Mouse (Mus musculus) lung, embryonic 14.5 days (tissue): ENCODE measurements at regions not wholly inside any gene's neighbourhood (a gene's known extent, or its start where the extent isn't known, plus 50 kb on each side); places are given as distances from the start of the nearest gene placed in this dataset.
"Not testable (repeated sequence)": the region's sequence is repeated elsewhere in the genome, so short reads cannot be mapped to it uniquely, and the experiment has no call there.

Experiments used
- ATAC-seq: fragments of 200-750 bp; cut with Nextera tagmentation; 2 replicates; pipeline ENCODE4 v1.8.0; 2017; ENCODE audit warnings: mild to moderate bottlenecking, moderate TSS enrichment, moderate library complexity; ENCODE audit not compliant: insufficient read depth
- DNase-seq: peaks from one replicate; pipeline ENCODE4 v3.0.0-alpha.2; 2015
- H3K27ac ChIP-seq: fragments of 300-500 bp; sonication (generic); 2 replicates; pipeline ENCODE4 v1.5.1; 2014; ENCODE audit warnings: low read depth, mild to moderate bottlenecking, moderate library complexity
- H3K27me3 ChIP-seq: fragments of 300-500 bp; sonication (generic); 2 replicates; pipeline ENCODE4 v1.6.1; 2014; ENCODE audit warnings: low read length, control low read depth; ENCODE audit not compliant: insufficient read depth
- H3K36me3 ChIP-seq: fragments of 300-500 bp; sonication (generic); 2 replicates; pipeline ENCODE4 v1.6.1; 2014; ENCODE audit warnings: control low read depth; ENCODE audit not compliant: insufficient read depth
- H3K4me1 ChIP-seq: fragments of 300-500 bp; sonication (generic); 2 replicates; pipeline ENCODE4 v1.6.1; 2014; ENCODE audit warnings: antibody characterized with exemption, control low read depth; ENCODE audit not compliant: insufficient read depth
- H3K4me2 ChIP-seq: fragments of 300-500 bp; sonication (generic); 2 replicates; pipeline ENCODE4 v1.6.1; 2014; ENCODE audit warnings: mild to moderate bottlenecking
- H3K4me3 ChIP-seq: fragments of 300-500 bp; sonication (generic); 2 replicates; pipeline ENCODE4 v1.5.1; 2014; ENCODE audit warnings: low read depth, low read length
- H3K9ac ChIP-seq: fragments of 300-500 bp; sonication (generic); 2 replicates; pipeline ENCODE4 v1.6.1; 2014
- H3K9me3 ChIP-seq: fragments of 300-500 bp; sonication (generic); 2 replicates; pipeline ENCODE4 v1.6.1; 2016; ENCODE audit warnings: low read depth, low read length, control low read depth
- CTCF ChIP-seq: IDR thresholded peaks from 2 replicates; pipeline ENCODE4 v1.5.1; 2016; ENCODE audit warnings: antibody characterized with exemption, low read depth
- WGBS: fragments of 180-500 bp; shearing (Covaris S2); extraction: QIAGEN DNeasy Blood & Tissue Kit; methylation state at CpG from one replicate; pipeline ENCODE4 v1.1.7; 2014; 5-methylcytosine and 5-hydroxymethylcytosine counted together

DNA sequence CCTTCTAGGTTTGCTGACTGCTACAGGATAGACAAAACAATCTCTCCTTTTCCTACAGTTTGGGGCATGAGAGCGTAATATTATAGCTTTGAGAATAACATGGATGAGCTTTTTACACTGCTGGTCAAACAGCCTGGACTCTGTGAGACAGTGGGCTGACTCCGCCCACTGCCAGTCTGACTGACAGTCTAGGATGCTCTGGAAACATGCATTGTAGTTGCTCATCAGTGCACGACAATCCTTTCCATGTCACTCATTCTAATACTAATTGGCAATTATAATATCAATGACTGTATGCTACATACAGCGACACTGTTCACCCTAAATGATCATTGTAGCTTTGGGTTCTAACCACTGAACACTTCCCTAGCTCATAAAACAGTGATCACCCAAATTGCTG, 104.5 kb upstream of the Prkcq start:
- ATAC-seq, result no peak
- no peaks in the 10 kb centered on the region for H3K27me3 ChIP-seq
- WGBS, result 83% methylated on average over 4 of the region's 4 CpGs

DNA sequence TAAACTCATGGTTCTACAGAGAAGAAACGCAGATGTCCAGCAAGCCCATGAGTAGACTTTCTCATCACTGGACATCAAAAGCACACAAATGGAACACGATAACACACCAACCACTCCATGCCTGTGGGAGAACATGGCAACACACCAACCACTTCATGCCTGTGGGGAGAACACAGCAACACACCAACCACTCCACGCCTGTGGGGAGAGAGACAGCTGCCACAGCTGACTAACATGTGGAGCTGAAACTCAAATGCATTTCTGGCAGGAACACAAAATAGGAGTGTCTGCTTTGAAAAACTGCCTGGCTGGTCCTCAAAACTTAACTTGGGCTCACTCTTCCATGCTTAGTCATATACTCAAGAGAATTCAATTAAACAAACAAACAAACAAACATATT, 88.4 kb upstream of the Prkcq start:
- ATAC-seq, result no peak

More for the DNA sequence above, 104.5 kb upstream of the Prkcq start:
- H3K9me3 ChIP-seq, result no peaks in the 10 kb centered on the region
- no peaks in the 10 kb centered on the region for H3K36me3 ChIP-seq
- no peak overlapping the region for H3K9ac ChIP-seq
- H3K27ac ChIP-seq, result no peak overlapping the region
- no peaks in the 10 kb centered on the region for H3K4me1 ChIP-seq
- no peak for TF ChIP-seq CTCF
- DNase-seq, result no peak
- no peak overlapping the region for H3K4me3 ChIP-seq
- H3K4me2 ChIP-seq, result no peak overlapping the region

DNA sequence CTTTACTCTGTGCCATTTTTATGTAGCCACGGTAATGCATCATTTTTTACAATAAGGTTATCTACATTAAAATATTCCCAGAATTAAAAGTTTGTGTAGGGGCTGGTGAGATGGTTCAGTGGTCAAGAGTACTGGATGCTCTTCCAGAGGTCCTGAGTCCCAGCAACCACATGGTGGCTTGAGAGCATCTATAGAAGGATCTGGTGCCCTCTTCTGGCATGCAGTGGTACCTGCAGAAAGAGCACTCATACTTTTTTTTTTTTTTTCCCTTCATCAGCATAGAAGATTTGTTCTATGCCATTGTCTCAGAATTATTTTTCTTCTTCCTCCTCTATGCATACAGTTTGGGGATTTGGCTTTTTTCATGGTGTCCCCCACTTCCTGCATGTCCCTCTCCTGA, 84.9 kb upstream of the Prkcq start:
- Histone ChIP-seq H3K9me3 (no peaks in the 10 kb centered on the region), H3K4me1 (no peaks in the 10 kb centered on the region), H3K9ac (no peak overlapping the region), H3K27ac (no peak overlapping the region), H3K36me3 (no peaks in the 10 kb centered on the region), H3K27me3 (no peaks in the 10 kb centered on the region), H3K4me3 (no peak overlapping the region), H3K4me2 (no peak overlapping the region)
- DNase-seq, result peak; percentile 47
- TF ChIP-seq CTCF, result peak; percentile 64
- no peak for ATAC-seq
- WGBS, result 28% methylated on average over 1 of the region's 1 CpGs

More for the DNA sequence above, 88.4 kb upstream of the Prkcq start:
- Histone ChIP-seq H3K4me3 (no peak overlapping the region), H3K9me3 (no peaks in the 10 kb centered on the region), H3K4me2 (no peak overlapping the region), H3K9ac (no peak overlapping the region), H3K27ac (no peak overlapping the region), H3K36me3 (no peaks in the 10 kb centered on the region), H3K4me1 (no peaks in the 10 kb centered on the region), H3K27me3 (no peaks in the 10 kb centered on the region)
- TF ChIP-seq CTCF, result no peak
- DNase-seq, result no peak
- 75% methylated on average over 3 of the region's 3 CpGs for WGBS

DNA sequence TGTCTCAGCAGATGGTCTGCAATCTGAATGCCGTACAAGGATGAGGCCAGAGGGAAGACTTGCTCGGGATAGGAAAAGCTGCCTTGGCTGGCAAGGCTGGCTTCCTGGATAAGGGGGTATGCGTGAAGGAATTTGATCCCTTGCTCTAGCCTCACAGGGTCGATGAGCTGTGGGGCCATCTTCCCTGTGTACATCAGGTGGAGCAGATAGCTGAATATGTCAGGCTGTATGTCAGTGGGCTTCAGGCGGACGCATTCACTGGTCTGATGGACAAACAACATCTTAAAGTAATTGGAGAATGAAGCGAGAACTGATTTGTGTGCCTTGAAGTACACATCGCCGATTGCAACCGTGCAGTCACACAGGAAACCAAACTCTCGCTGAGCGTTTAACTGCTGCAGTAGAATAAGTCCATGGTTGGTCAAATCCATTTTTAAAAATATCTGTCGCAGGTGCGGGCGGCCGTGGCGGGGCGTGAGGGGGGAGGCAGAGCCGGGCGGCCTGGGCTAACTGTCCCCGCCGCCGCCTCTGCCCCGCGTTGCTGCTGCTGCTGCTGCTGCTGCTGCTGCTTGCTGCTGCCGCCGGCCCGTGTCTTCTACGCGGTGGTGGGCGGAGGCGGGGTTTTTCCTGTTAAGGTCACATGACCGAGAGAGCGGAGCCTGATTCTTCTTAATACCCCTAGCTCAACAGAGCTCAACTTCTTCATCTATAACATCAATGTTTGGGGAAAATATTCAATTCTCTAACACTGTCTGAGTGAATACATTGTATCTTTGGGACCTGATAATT, 71.9 kb upstream of the Prkcq start:
- H3K9ac ChIP-seq, result not testable (repeated sequence)
- DNase-seq (peak; percentile 68), ATAC-seq (peak; percentile 77; the same call in 1 of the 2 replicates)

DNA sequence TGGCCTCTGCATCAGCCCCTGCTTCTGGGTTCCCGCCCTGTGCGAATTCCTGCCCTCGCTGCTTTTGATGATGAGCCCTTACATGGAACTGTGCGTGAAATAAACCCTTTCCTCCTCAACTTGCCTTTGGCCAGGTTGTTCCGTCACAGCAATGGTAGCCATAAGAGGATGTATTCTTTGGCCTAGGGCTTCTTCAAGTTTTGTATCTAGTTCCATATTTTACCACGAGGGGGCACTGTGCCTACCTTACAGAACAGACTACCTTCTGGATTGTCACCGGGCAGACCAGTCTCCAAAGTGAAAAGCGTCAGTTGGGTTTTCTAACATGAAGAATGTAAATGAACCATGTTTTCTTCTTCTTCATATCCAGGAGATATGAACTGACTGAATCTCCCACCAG, 58.7 kb upstream of the Prkcq start:
- Histone ChIP-seq H3K27ac (no peak overlapping the region), H3K36me3 (no peaks in the 10 kb centered on the region), H3K9me3 (no peaks in the 10 kb centered on the region), H3K9ac (no peak overlapping the region), H3K27me3 (no peaks in the 10 kb centered on the region), H3K4me1 (no peaks in the 10 kb centered on the region), H3K4me2 (no peak overlapping the region), H3K4me3 (no peak overlapping the region)
- WGBS, result 35% methylated on average over 8 of the region's 8 CpGs
- peak; percentile 70 for TF ChIP-seq CTCF
- DNase-seq (peak; percentile 86), ATAC-seq (peak; percentile 47)

More for the DNA sequence above, 71.9 kb upstream of the Prkcq start:
- H3K4me2 ChIP-seq, result peak overlapping the region; percentile 55
- not testable (repeated sequence) for H3K4me1 ChIP-seq, H3K9me3 ChIP-seq, H3K36me3 ChIP-seq, H3K27ac ChIP-seq, H3K27me3 ChIP-seq
- H3K4me3 ChIP-seq, result peak overlapping the region; percentile 22
- 24% methylated on average over 33 of the region's 34 CpGs for WGBS

DNA sequence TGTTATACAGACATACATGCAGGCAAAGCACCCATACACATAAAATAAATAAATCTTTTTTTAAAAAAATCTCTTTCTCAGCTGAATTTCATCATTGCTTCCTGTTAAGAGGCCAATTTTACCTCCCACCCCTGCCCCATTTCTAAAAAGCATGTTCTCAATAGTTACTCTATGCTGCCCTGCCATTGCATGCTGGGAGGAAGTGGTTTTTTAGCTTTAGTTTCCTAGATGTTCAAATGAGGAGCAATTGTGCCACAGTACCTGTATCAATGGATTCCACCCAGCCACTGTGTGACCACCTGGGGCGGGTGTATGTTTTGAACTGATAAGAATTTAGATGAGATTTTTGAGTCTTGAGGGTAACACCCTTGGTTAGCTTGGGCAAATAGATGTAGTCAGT, 53.3 kb upstream of the Prkcq start:
- H3K36me3 ChIP-seq, result no peaks in the 10 kb centered on the region
- 94% methylated on average over 1 of the region's 1 CpGs for WGBS
- ATAC-seq, result no peak
- H3K9ac ChIP-seq, result no peak overlapping the region
- no peaks in the 10 kb centered on the region for H3K9me3 ChIP-seq
- no peaks in the 10 kb centered on the region for H3K4me1 ChIP-seq
- no peak for TF ChIP-seq CTCF
- no peak overlapping the region for H3K4me3 ChIP-seq
- H3K27ac ChIP-seq, result no peak overlapping the region
- no peak overlapping the region for H3K4me2 ChIP-seq
- H3K27me3 ChIP-seq, result no peaks in the 10 kb centered on the region
- DNase-seq, result no peak

DNA sequence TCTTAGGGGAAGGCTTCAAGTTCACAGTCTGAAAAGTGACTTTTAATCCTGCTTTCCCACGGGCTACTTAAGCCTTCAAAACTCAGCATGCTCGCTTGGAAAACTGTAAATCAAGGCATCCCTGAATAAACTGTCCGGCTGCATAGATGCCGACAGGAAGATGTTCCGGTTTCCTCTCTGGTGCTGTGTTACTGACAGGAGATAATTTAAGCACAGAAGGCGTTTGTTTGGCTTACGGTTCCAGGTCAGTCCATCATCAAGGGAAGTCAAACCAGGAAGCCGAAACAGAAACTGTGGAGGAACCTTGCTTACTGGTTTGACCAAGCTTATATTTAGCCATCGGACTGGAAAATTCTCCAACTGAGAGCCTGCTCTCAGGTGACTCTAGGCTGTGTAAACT, 52.6 kb upstream of the Prkcq start:
- Histone ChIP-seq H3K9me3 (no peaks in the 10 kb centered on the region), H3K4me2 (peak overlapping the region; percentile 7; the same call in 1 of the 2 replicates), H3K4me3 (no peak overlapping the region), H3K9ac (no peak overlapping the region), H3K36me3 (no peaks in the 10 kb centered on the region), H3K27me3 (no peaks in the 10 kb centered on the region), H3K27ac (no peak overlapping the region), H3K4me1 (no peaks in the 10 kb centered on the region)
- ATAC-seq, result no peak
- 27% methylated on average over 9 of the region's 9 CpGs for WGBS
- TF ChIP-seq CTCF, result no peak
- peak; percentile 14 for DNase-seq
